Mouse (Mus musculus) liver, adult 2 months (tissue): ENCODE data around the gene Gm9048.

ENCODE experiments used
- CTCF ChIP-seq: fragments of 200-500 bp; IDR thresholded peaks from 2 replicates; pipeline ENCODE4 v1.5.1; 2011; ENCODE audit warnings: low read depth, low read length, control low read depth
- POLR2A ChIP-seq: fragments of 200-500 bp; IDR thresholded peaks from 2 replicates; pipeline ENCODE4 v1.6.1; 2011; ENCODE audit warnings: low read length, control low read depth; ENCODE audit not compliant: insufficient read depth; ENCODE audit errors: extremely low read depth

GRCm38 (mm10) chr10:118369518-118369917 is 21.0 kb upstream of the Gm9048 start:
- TF ChIP-seq CTCF (no peak), POLR2A (no peak)
